Comparison of ENCODE assay signal across 21 mouse cellular contexts in genomic region chr4:97481836-97482235, GRCm38 (mm10).
"Had no signal": no experiment of that assay in that cellular context is flagged by ENCODE, and none has a peak within 500 bp of the region (broad histone marks: within the 10 kb centered on the region; RNA-seq: fewer than 3 reads in every experiment).

No protein-coding gene starts in this region.

- H3K9me3 ChIP-seq: limb, embryonic 10.5 days; liver, embryonic 12.5 days; liver, embryonic 15.5 days; lung, embryonic 15.5 days had no signal

- H3K4me1 ChIP-seq: liver, embryonic 12.5 days; liver, embryonic 15.5 days; megakaryocyte, embryonic 14.5 days had no signal

- H3K4me2 ChIP-seq: limb, embryonic 13.5 days; liver, embryonic 12.5 days; liver, embryonic 15.5 days; lung, embryonic 15.5 days; midbrain, embryonic 11.5 days had no signal

- H3K36me3 ChIP-seq: limb, embryonic 10.5 days; limb, embryonic 13.5 days; liver, embryonic 12.5 days; liver, embryonic 15.5 days; lung, embryonic 15.5 days had no signal

- H3K4me3 ChIP-seq: limb, embryonic 10.5 days; limb, embryonic 13.5 days; liver, embryonic 12.5 days; liver, embryonic 15.5 days; lung, embryonic 15.5 days; megakaryocyte, embryonic 14.5 days had no signal

- H3K27me3 ChIP-seq: limb, embryonic 13.5 days; liver, embryonic 12.5 days; liver, embryonic 15.5 days; lung, embryonic 15.5 days; megakaryocyte, embryonic 14.5 days had no signal

- DNase-seq: liver; lung, adult 18-20 months; lung, postnatal 10 days; lung, postnatal 36 days; midbrain, embryonic 14.5 days; right cerebral cortex, postnatal 14 days; right cerebral cortex, postnatal 4 days; thymus, adult 2 months; thymus, postnatal 14 days; thymus, postnatal 4 days had no signal

- H3K27ac ChIP-seq: hindbrain, postnatal 0 days; limb, embryonic 10.5 days; limb, embryonic 13.5 days; liver, embryonic 12.5 days; liver, embryonic 15.5 days; lung, embryonic 15.5 days; stomach, postnatal 0 days had no signal

- ATAC-seq: hindbrain, postnatal 0 days; inflammation-experienced regulatory T-cells, adult 6 months; intestine, postnatal 0 days; liver, embryonic 12.5 days had no signal

- H3K9ac ChIP-seq: limb, embryonic 13.5 days; liver, embryonic 12.5 days; liver, embryonic 15.5 days; lung, embryonic 15.5 days had no signal
